Mouse (Mus musculus) regulatory T cell (primary cell): Measurements from ENCODE around the gene Hps5.
"Not testable (repeated sequence)": the region's sequence is repeated elsewhere in the genome, so short reads cannot be mapped to it uniquely, and the experiment has no call there.

Source experiments
- in situ Hi-C: fragments of 300-600 bp; cut with MboI, MseI; formaldehyde crosslinking; loops from one replicate; pipeline ENCODE4 v1.15.1; 2025; ENCODE audit warnings: high pct_unique_total_duplicates

Hps5 gene

GRCm38 (mm10) chr7:46830799-46831590 is 35.1 kb upstream of the Hps5 start:
- in situ Hi-C loops: loop anchor here (10.0 to 25.0 kb wide), 2 partner anchors 1326 to 1869 kb away; partner anchors contain the start of gene Cpt1c

GRCm38 (mm10) chr7:46829911-46830310 is 34.0 kb upstream of the Hps5 start:
- in situ Hi-C loops: loop anchor here (10.0 to 25.0 kb wide), 2 partner anchors 1325 to 1868 kb away; partner anchors contain the start of gene Cpt1c

GRCm38 (mm10) chr7:46827803-46828184 is 31.9 kb upstream of the Hps5 start:
- in situ Hi-C loops: loop anchor here (25.0 kb wide), 1 partner anchor 1865 kb away; the partner anchor contains the start of gene Cpt1c

GRCm38 (mm10) chr7:46827046-46827802 is 31.4 kb upstream of the Hps5 start:
- in situ Hi-C loops: loop anchor here (25.0 kb wide), 1 partner anchor 1865 kb away; the partner anchor contains the start of gene Cpt1c

GRCm38 (mm10) chr7:46820876-46821632 is 25.2 kb upstream of the Hps5 start:
- in situ Hi-C loops: not testable (repeated sequence)

- in situ Hi-C loops: no loop called here
Measured at GRCm38 (mm10) chr7:46814012-46814411, 18.1 kb upstream of the Hps5 start.

GRCm38 (mm10) chr7:46810325-46810724 is 14.5 kb upstream of the Hps5 start:
- in situ Hi-C loops: no loop called here

GRCm38 (mm10) chr7:46796779-46797178 is 915 bp upstream of the Hps5 start:
- in situ Hi-C loops: no loop called here

- in situ Hi-C loops: no loop called here
Measured at GRCm38 (mm10) chr7:46796206-46796679, 379 bp upstream of the Hps5 start.

- in situ Hi-C loops: no loop called here
Measured at GRCm38 (mm10) chr7:46793871-46794270, 2.0 kb downstream of the Hps5 start.

- in situ Hi-C loops: no loop called here
Measured at GRCm38 (mm10) chr7:46789177-46789849, 6.6 kb downstream of the Hps5 start.

GRCm38 (mm10) chr7:46770706-46771105 is 25.2 kb downstream of the Hps5 start:
- in situ Hi-C loops: no loop called here

- in situ Hi-C loops: no loop called here
Measured at GRCm38 (mm10) chr7:46768451-46768850, 27.4 kb downstream of the Hps5 start.

- in situ Hi-C loops: no loop called here
Measured at GRCm38 (mm10) chr7:46767371-46767770, 28.5 kb downstream of the Hps5 start.

GRCm38 (mm10) chr7:46764672-46765071 is 31.2 kb downstream of the Hps5 start:
- in situ Hi-C loops: no loop called here

GRCm38 (mm10) chr7:46762601-46763000 is 33.3 kb downstream of the Hps5 start:
- in situ Hi-C loops: no loop called here

GRCm38 (mm10) chr7:46761049-46761795 is 34.6 kb downstream of the Hps5 start:
- in situ Hi-C loops: no loop called here

- in situ Hi-C loops: no loop called here
Measured at GRCm38 (mm10) chr7:46751490-46751889, 44.4 kb downstream of the Hps5 start, which contains the start of gene Saa2. Gene Saa2 (plus strand): TSS chr7:46751790.

GRCm38 (mm10) chr7:46748459-46748858 is 47.4 kb downstream of the Hps5 start:
- in situ Hi-C loops: no loop called here

- in situ Hi-C loops: no loop called here
Measured at GRCm38 (mm10) chr7:46746381-46746780, 49.5 kb downstream of the Hps5 start.
